Mouse (Mus musculus): ENCODE results near the gene Apol7a. TPM values are rescaled to one million over a fixed set of nuclear protein-coding genes. Genes with fewer than 3 reads are reported as not detected.
"Not testable (repeated sequence)": the region's sequence is repeated elsewhere in the genome, so short reads cannot be mapped to it uniquely, and the experiment has no call there.

Gene Apol7a
- polyA plus RNA-seq (2015; fragmentation: Nextera tagmentation; extraction: Ambion mirVana): not detected in 2 replicates

DNA sequence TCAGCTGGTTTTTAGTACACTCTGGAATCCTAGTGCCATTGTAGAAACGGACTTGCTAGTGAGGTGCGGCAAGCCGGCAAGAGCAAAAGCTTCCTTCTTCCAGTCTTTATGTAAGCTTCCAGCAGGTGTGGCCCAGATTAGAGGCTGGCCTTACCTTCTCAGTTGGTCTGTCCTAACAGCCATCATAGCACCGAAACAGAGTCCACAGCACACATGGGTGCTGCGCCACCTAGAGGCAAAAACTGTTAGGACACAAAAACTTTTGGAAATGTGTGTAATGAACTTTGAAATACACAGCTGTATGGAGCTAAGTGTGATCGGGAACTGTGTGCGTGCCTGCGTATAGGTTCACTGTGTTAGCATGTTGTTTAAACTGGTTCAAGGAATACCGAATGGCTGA is at the start of gene Apol7a:
Apol7a (minus strand) TSS at position 84 of the 400 bp plus-strand sequence.
- not testable (repeated sequence) for ATAC-seq; H3K4me1 ChIP-seq (replicated peaks); H3K9ac ChIP-seq (replicated peaks); H3K27ac ChIP-seq; H3K36me3 ChIP-seq; H3K4me3 ChIP-seq (replicated peaks); H3K9me3 ChIP-seq; H3K4me2 ChIP-seq (replicated peaks); H3K27me3 ChIP-seq
- WGBS: 62% methylated on average over 9 of the region's 9 CpGs

DNA sequence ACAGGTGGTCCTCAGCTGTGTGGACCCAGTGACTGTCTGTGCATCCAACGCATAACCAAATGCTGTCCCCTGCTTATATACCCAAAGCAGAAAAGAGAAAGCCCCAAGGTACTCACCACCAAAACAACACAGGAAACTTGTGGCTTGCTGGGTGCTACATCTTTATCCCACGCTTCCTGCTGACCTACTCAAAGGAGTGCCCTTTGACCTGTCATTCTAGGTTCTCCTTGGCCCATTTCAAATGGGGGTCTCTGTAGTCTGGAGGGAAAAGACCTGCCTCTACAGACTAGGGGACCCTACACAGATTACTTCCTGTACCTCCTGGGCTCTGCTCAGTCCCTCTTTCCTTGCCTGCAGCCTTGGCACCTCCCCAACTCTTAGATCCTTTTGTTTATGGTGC is 48.5 kb upstream of the Apol7a start, which contains the start of gene Apol7b:
Apol7b (minus strand) TSS at position 101 of the 400 bp plus-strand sequence.
- not testable (repeated sequence) for H3K4me3 ChIP-seq (replicated peaks); H3K27me3 ChIP-seq; H3K9ac ChIP-seq (replicated peaks); H3K27ac ChIP-seq; H3K4me1 ChIP-seq (replicated peaks); H3K4me2 ChIP-seq (replicated peaks); ATAC-seq; H3K36me3 ChIP-seq; H3K9me3 ChIP-seq
- 100% methylated on average over 2 of the region's 2 CpGs for WGBS

DNA sequence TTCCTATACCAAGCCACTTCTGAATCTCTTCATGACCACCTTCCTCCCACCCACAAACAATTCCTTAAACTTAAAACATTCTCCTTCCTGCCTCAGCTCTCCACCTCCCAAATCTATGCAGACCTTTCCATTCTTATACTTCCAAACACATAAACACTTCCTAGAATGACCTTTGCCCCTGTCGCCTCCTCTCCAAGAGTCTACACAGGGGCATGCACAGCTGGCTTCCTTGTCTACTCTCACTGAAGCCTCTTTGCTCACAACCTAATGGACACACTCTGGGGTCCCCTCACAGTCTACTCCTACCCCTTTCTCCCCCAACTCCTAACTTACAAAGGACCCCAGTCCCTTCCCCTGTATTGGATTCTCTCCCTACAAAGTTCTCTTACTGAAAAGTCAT is 46.8 kb upstream of the Apol7a start:
- WGBS: 90% methylated on average over 1 of the region's 1 CpGs
- not testable (repeated sequence) for H3K4me2 ChIP-seq (replicated peaks); H3K36me3 ChIP-seq; H3K27me3 ChIP-seq; H3K4me3 ChIP-seq (replicated peaks); H3K9me3 ChIP-seq; ATAC-seq; H3K4me1 ChIP-seq (replicated peaks); H3K9ac ChIP-seq (replicated peaks); H3K27ac ChIP-seq

DNA sequence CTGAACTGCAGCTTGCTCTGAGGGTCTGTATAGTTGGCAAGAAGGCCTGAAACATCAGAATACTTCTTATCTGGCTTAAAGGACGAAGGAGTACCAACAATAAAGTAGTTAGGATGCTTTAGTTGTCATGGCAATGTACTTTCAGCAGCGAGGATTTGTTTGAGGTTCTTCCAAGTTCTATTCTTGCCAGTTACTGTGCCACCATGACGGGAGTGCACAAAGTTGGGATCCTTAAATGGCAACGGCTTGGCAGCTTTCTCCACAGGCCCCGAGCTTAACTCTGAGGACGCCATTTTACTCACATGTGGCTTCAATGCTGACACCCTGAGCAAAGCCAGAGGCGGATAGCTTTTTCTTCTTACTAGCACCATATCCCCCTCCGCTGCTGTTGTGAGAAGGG is 45.8 kb upstream of the Apol7a start:
- H3K4me1 ChIP-seq (replicated peaks); H3K9ac ChIP-seq (replicated peaks); H3K27ac ChIP-seq; H3K4me2 ChIP-seq (replicated peaks); ATAC-seq; H3K36me3 ChIP-seq; H3K4me3 ChIP-seq (replicated peaks); H3K9me3 ChIP-seq; H3K27me3 ChIP-seq: not testable (repeated sequence)
- WGBS: 78% methylated on average over 8 of the region's 8 CpGs

DNA sequence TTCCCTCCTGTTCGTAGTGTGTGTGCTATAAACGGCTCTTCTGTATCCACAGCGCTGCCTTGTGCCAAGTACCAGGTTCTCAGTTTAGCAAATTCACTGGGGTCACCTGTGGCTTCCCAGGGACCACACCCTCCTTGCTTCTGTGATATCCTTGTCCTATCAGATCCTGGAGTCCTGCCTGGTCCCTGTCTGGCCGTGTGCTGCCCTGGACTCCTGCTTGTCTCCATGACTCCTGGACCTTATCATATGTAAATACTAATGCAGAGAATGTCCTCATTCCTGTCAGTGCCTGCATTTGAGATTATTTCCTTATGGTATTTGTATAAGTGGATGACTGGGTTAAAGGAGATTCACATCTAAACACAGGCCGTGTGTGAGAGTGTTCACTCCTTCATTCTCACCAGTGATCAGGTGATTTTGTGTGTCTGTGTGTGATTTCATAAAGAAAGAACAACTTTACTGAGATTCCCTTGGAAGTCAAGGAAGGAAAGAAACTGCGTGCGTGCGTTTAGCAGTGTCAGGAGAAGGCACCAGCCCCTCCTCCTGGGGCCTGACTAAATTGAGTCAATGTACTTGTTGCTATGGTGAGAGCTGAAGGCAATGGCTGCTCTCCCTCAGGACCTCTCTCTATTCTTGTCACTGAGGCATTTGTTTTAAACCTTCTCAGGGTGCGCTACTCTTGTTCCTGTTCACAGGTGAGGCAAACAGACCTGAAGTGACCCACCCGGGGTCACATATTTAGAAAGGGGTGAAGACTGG is 30.0 kb upstream of the Apol7a start:
- not testable (repeated sequence) for H3K4me2 ChIP-seq (replicated peaks); H3K4me3 ChIP-seq (replicated peaks); H3K4me1 ChIP-seq (replicated peaks); ATAC-seq; H3K27ac ChIP-seq; H3K27me3 ChIP-seq; H3K9me3 ChIP-seq; H3K9ac ChIP-seq (replicated peaks); H3K36me3 ChIP-seq
- WGBS: 69% methylated on average over 9 of the region's 10 CpGs

DNA sequence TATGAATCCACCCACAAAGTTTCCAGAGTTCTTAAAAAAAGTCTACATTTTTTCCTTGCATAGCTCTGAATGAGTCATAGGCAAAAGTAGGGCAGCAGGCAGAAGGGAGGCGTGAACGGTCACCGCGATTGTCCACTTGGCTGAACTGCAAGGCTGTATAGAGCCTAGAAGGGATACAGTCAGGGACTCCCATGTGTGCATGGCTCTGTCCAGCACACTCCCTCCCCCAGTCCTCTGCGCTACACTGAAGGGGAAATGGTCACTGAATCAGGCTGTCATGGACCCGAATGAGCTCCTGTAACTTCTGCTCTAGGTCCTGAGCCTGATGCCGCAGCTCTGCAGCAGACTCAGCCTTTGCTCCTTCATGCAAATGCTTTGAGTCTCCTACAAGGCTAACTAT is 24.0 kb upstream of the Apol7a start:
- WGBS: 91% methylated on average over 6 of the region's 7 CpGs
- not testable (repeated sequence) for ATAC-seq, H3K27me3 ChIP-seq

DNA sequence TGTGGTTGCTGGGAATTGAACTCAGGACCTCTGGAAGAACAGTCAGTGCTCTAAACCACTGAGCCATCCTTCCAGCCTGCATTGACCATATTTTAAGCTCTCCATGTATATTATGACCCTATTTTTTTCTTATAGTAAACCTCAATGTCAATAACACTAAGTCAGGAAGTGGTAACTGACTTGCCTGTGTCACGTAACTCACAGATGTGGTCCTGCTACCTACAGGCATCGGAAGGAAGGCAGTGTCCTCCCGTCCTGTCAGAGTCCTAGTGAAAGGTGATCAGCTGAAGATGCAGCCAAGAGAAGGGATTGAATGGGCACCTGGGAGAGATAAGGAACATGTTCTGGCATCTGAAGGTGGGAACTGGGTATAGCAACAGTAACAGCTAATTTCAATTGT is 20.7 kb upstream of the Apol7a start:
- not testable (repeated sequence) for H3K27me3 ChIP-seq; H3K27ac ChIP-seq; H3K4me2 ChIP-seq (replicated peaks); H3K36me3 ChIP-seq; H3K9me3 ChIP-seq; H3K4me3 ChIP-seq (replicated peaks); ATAC-seq; H3K9ac ChIP-seq (replicated peaks); H3K4me1 ChIP-seq (replicated peaks)
- WGBS: no CpG with 5 or more reads among the region's 3 CpGs

More for the DNA sequence above, 24.0 kb upstream of the Apol7a start:
- not testable (repeated sequence) for H3K27ac ChIP-seq; H3K9ac ChIP-seq (replicated peaks); H3K4me3 ChIP-seq (replicated peaks); H3K4me2 ChIP-seq (replicated peaks); H3K4me1 ChIP-seq (replicated peaks); H3K36me3 ChIP-seq; H3K9me3 ChIP-seq

DNA sequence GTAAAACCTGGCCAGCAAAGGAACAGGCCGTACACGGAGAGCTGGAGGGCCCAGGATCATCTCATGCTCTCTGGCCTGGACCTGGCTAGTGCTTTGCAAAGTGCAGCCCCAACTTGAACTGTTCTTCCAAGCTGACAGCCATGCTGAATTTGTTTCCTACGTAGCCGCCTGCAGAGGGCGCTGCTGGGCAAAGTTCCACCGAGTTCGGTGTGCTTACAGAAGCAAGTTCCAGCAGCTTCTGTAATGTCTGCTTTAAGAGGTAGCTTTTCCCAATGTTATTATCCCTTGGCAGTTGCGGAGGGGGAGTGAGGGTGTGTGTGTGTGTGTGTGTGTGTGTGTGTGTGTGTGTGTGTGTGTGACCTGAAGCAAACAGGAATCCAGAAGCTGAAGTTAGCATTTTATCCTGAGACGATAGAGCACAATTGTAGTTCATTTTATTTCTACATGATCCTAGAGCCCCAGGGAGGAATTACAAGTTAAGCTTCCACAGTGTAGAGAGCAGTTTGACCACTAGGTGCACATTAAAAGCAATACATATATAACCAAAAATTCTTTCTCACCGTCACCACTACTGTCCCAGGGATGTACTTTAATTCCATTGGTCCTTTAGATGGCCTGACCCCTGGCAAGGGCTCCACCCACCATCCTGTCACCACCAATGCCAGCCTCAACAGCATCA is 17.9 kb upstream of the Apol7a start:
- H3K9me3 ChIP-seq; H3K36me3 ChIP-seq; H3K27ac ChIP-seq; H3K27me3 ChIP-seq; H3K4me3 ChIP-seq (replicated peaks); H3K4me2 ChIP-seq (replicated peaks); ATAC-seq; H3K4me1 ChIP-seq (replicated peaks); H3K9ac ChIP-seq (replicated peaks): not testable (repeated sequence)
- WGBS: 34% methylated on average over 3 of the region's 10 CpGs

DNA sequence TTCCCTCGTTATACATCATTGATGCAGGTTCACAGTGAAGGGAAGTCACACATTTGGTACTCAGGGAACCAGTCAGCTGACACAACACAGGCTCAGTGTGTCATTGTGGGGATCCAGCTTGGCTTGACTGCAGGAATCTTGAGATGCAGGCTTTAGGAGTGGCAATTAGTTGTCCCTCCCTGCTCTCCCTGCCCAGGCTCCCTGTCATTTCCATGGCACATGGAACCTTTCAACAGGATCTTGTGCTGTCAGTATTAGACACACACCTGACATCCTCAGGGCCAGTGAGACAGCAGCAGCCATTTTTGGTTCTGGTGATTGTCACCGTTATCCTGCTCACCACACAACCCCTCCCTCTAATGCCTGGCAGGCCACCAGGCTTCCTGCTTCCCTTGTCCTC is 16.7 kb upstream of the Apol7a start:
- WGBS: 88% methylated on average over 2 of the region's 2 CpGs
- H3K4me1 ChIP-seq (replicated peaks); H3K27ac ChIP-seq; H3K4me3 ChIP-seq (replicated peaks); H3K9me3 ChIP-seq; H3K4me2 ChIP-seq (replicated peaks); H3K27me3 ChIP-seq; H3K9ac ChIP-seq (replicated peaks); ATAC-seq; H3K36me3 ChIP-seq: not testable (repeated sequence)

DNA sequence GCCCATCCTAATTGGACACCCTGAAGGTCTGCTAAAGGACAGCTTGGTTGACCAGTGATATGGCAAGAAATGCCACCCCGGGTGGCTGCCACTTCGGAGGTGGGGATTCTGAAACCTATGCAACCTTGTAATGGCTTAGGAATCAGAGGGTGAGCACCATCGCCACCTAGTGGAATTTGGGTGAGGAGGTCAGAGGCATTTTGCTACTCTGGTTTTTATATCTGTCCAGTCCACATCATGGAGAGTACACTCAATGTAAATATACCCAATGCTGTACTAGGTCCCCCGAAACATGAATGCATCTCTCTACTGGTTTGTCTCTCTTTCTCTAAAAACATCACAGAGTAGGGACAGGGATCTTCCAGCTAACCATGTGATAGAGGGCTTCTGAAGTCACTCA is 13.8 kb upstream of the Apol7a start:
- H3K4me3 ChIP-seq (replicated peaks); H3K4me1 ChIP-seq (replicated peaks); ATAC-seq; H3K27me3 ChIP-seq; H3K4me2 ChIP-seq (replicated peaks); H3K9ac ChIP-seq (replicated peaks); H3K27ac ChIP-seq; H3K9me3 ChIP-seq; H3K36me3 ChIP-seq: not testable (repeated sequence)
- 28% methylated on average over 3 of the region's 4 CpGs for WGBS

DNA sequence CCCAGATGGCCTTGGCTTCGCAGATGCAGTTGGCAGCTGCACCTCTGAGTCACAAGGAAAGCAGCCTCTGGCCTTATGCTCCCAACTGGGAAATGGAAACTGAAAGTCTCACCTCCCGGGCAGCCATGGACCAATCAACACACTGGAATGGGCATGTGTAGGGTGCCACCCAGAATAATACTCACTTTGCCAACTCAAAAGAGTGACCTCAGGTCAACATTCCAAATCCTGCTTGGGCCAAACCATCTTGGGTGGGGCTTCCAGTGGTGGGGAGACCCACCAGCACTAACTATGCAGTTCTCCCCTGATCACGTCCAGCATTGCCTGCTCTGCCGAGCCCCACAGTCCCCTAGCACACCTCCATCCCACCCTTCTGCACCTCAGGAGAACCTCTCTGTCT is 12.1 kb upstream of the Apol7a start, which contains the start of gene Apol9a:
Apol9a (minus strand) TSS at position 101 of the 400 bp plus-strand sequence.
- not testable (repeated sequence) for H3K27me3 ChIP-seq; H3K4me2 ChIP-seq (replicated peaks); H3K4me3 ChIP-seq (replicated peaks); H3K9ac ChIP-seq (replicated peaks); H3K4me1 ChIP-seq (replicated peaks); ATAC-seq; H3K27ac ChIP-seq; H3K36me3 ChIP-seq; H3K9me3 ChIP-seq
- 78% methylated on average over 1 of the region's 4 CpGs for WGBS

DNA sequence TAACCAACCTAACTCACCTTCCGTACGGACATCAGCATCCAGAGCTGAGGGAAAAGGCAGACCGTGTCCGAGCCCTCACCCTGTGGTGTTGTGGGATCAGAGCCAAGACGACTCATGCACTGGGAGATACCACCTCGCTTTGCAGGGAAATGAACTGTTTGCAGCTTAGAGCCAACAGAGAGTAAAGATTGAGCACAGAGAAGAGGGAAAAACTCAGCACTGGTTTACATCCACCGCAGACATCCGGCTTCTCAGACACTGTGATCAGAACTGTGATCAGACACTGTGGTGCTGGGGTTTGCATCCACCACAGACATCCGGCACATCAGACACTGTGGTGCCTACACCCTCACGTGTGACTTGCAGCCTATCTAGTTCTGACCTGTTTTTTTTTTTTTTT is 7.5 kb upstream of the Apol7a start:
- ATAC-seq; H3K4me3 ChIP-seq (replicated peaks); H3K9ac ChIP-seq (replicated peaks); H3K4me1 ChIP-seq (replicated peaks); H3K9me3 ChIP-seq; H3K27me3 ChIP-seq; H3K4me2 ChIP-seq (replicated peaks); H3K36me3 ChIP-seq; H3K27ac ChIP-seq: not testable (repeated sequence)
- WGBS: 84% methylated on average over 10 of the region's 10 CpGs
